Mouse (Mus musculus) mature B cell (primary cell): ENCODE measurements at regions not wholly inside any gene's neighbourhood (a gene's known extent, or its start where the extent isn't known, plus 50 kb on each side); places are given as distances from the start of the nearest gene placed in this dataset.

ENCODE experiments used
- in situ Hi-C: fragments of 300-500 bp; cut with MboI; formaldehyde crosslinking; loops from 2 replicates; pipeline ENCODE4 v1.14.3; 2019

DNA sequence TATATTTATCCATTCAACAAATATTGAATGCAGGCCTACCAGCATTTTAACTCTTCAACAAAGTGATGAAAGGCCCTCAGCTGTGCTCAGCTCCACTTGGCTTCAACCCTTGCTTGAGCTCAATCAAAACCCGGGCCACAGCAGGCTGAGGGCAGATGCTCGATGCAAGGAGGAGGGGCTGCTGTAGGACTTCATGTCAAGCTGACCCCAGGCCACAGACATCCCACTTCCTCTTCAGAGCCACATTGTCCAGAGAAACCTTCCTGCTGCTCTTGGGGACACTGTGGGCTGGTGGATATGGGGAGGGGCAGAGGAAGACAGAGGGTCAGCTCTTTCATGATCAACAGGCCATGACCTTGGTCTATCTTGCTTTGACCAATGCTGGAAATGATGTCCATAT lies 299.7 kb downstream of the Bcl11a start:
- in situ Hi-C loops, result no loop called here

GRCm38 (mm10) chr11:24390578-24390977 lies 312.7 kb downstream of the Bcl11a start:
- in situ Hi-C loops, result no loop called here

GRCm38 (mm10) chr11:24391385-24391784 lies 313.5 kb downstream of the Bcl11a start:
- in situ Hi-C loops, result no loop called here

- in situ Hi-C loops, result no loop called here
These were observed 317.6 kb downstream of the Bcl11a start for GRCm38 (mm10) chr11:24395478-24395877.

DNA sequence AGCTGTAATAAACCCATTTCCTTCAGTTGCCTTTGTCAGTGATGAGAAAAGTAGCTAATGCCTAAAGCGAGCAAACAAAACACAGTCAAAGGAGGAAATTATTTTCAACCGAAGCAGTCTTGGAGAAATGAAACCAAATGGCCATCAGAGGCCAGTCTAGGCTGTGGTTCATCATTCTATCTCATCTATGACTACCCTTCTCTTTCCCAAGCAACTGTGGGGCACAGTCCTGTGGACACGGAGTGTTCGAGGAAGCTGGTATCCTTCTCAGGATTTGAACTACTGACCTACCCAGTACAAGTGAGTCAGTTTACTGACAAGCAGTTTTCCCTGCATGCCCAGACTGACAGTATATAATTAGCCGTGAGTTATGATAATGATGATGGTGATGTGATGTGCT lies 319.1 kb downstream of the Bcl11a start:
- in situ Hi-C loops, result no loop called here

- in situ Hi-C loops, result no loop called here
These were observed 319.9 kb downstream of the Bcl11a start for GRCm38 (mm10) chr11:24397710-24398109.

GRCm38 (mm10) chr11:24401151-24401550 lies 323.3 kb downstream of the Bcl11a start:
- in situ Hi-C loops, result no loop called here

DNA sequence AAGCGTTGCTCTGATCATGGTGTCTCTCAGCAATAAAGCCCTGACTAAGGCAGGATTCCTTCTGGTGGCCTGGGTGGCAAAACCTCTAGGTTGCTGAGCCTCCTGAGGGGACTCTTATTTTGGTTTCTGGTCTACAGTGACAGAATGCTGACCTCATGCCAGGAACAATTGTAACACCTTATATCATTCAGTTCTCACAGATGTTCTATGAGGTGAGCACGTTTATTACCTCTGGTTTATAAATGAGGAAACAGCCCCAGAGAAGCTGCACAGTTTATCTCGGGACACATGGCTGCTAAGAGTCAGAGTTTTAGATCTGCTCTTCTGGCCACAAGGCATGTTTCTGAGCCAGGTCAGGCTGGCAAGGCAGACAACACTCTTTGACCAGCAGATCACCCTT lies 324.3 kb downstream of the Bcl11a start:
- in situ Hi-C loops, result no loop called here

DNA sequence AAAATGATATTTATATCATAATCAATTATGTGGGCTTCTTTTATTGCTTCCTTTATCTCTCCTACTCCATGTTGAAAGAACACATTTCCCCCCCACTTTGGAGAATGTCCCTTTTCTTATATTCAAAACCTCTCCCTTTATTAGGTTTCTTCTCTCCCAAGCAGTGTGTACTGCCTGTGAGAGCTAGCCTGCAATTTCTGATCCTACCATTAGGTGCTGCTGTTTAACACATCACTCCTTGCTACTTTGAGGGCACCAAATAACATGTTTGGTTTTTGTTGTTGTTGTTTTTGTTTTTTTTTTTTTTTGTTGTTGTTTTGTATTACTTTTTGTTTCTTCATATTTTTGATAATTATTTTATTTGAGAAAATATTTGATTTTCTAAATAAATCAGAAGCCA lies 336.9 kb downstream of the Bcl11a start:
- in situ Hi-C loops, result no loop called here

- in situ Hi-C loops, result no loop called here
These were observed 344.4 kb downstream of the Bcl11a start for GRCm38 (mm10) chr11:24422066-24422775.

- in situ Hi-C loops, result no loop called here
These were observed 345.4 kb downstream of the Bcl11a start for GRCm38 (mm10) chr11:24423278-24423677.

GRCm38 (mm10) chr11:24426995-24427883 lies 349.4 kb downstream of the Bcl11a start:
- in situ Hi-C loops, result no loop called here

GRCm38 (mm10) chr11:24448608-24449007 lies 370.8 kb downstream of the Bcl11a start:
- in situ Hi-C loops, result no loop called here

DNA sequence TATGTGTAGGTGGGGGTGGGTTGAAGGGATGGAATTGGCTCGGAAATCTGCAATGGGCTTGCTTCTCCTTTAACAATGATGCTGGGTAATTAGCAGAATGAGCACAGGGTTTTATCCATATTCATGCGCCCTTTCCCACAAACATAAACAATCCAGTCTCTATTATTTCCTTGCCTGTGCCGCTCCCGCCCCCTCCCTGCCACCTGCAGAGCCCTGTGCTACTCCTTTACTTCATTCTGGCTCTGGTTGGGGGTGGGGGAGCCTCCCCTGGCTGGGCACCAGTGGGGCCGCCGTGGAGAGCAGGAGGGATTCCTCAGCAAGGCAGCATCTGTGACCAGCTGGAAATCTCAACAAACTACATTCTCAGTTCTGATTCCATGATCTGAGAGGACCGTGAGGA lies 374.4 kb downstream of the Bcl11a start:
- in situ Hi-C loops, result no loop called here

GRCm38 (mm10) chr11:24464642-24465041 lies 386.8 kb downstream of the Bcl11a start:
- in situ Hi-C loops, result no loop called here

DNA sequence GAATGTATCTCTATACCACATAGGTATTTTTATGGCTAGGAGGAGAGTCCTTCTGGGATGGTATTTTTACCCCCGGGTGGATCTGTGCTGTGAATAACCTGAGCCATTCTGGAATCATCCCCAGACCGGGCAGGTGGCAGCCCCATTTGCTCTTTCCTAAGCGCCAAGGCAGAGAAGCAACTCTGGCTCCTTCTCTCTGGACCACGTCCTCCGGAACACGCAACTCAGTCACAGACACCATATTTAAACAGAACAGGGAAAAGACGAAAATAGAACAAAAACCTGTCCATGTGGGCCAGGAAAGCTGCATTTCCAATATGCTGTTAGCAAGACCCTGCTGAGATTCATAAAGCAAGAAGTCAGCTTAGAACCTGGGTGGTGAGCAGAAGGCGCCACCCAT lies 389.6 kb downstream of the Bcl11a start:
- in situ Hi-C loops, result no loop called here

GRCm38 (mm10) chr11:24470469-24470868 lies 392.6 kb downstream of the Bcl11a start:
- in situ Hi-C loops, result no loop called here

- in situ Hi-C loops, result no loop called here
These were observed 394.9 kb downstream of the Bcl11a start for GRCm38 (mm10) chr11:24472617-24473367.

DNA sequence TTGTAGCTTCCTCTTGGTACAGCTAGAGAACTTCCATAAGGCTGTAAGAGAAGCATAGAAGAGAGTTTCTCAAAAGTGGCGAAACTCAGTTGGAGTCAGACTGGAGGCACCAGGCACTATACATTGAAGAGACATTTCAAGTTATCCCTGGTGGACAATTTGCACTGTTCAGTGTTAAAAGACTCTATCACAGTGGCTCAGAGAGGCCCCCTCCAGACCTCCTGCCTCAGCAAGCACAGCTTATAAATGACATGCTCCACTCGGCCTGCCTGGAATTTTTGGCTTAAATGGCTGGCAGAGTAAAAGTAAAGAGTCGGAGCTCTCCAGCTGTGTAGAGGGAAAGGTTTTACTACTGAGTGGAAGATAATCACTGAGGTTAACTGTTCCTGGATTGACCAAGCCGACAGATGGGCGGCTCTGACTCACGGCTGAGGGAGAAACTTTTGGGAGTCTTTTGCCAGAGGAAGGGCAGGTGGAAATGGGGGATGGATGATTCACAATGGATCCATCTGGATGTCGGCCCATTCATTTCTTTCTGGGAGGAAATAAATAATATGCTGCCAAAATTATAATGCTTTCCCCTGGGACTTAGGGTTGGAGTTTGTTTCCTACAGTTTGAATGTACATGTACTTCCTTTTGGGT lies 395.6 kb downstream of the Bcl11a start:
- in situ Hi-C loops, result no loop called here

- in situ Hi-C loops, result no loop called here
These were observed 425.0 kb downstream of the Bcl11a start for GRCm38 (mm10) chr11:24502722-24503424.

- in situ Hi-C loops, result no loop called here
These were observed 437.7 kb downstream of the Bcl11a start for GRCm38 (mm10) chr11:24515568-24515967.
